Mouse (Mus musculus) neural tube, embryonic 15.5 days (tissue): ENCODE measurements around the gene Tlr5. TPM values are rescaled to one million over a fixed set of nuclear protein-coding genes. Genes with fewer than 3 reads are reported as not detected.
A peak's percentile ranks its signal among the peaks of the same experiment; 100 is the strongest.

ENCODE experiments used
- ATAC-seq: fragments of 200-750 bp; cut with Nextera tagmentation; 2 replicates; pipeline ENCODE4 v1.8.0; 2017; ENCODE audit warnings: mild to moderate bottlenecking, moderate TSS enrichment, moderate library complexity; ENCODE audit not compliant: low FRiP score
- H3K27ac ChIP-seq: fragments of 300-500 bp; sonication (generic); replicated peaks from 2 replicates; pipeline ENCODE4 v1.5.1; 2015; ENCODE audit warnings: mild to moderate bottlenecking, inconsistent platforms
- H3K27me3 ChIP-seq: fragments of 300-500 bp; sonication (generic); replicated peaks from 2 replicates; pipeline ENCODE4 v1.6.1; 2015; ENCODE audit warnings: inconsistent platforms
- H3K36me3 ChIP-seq: fragments of 300-500 bp; sonication (generic); 2 replicates; pipeline ENCODE4 v1.6.1; 2015; ENCODE audit warnings: inconsistent platforms
- H3K4me1 ChIP-seq: fragments of 300-500 bp; sonication (generic); 2 replicates; pipeline ENCODE4 v1.6.1; 2015; ENCODE audit warnings: inconsistent platforms
- H3K4me2 ChIP-seq: fragments of 300-500 bp; sonication (generic); 2 replicates; pipeline ENCODE4 v1.6.1; 2015; ENCODE audit warnings: inconsistent platforms, mild to moderate bottlenecking, moderate library complexity
- H3K4me3 ChIP-seq: fragments of 300-500 bp; sonication (generic); replicated peaks from 2 replicates; pipeline ENCODE4 v1.5.1; 2015; ENCODE audit warnings: mild to moderate bottlenecking, inconsistent platforms
- H3K9ac ChIP-seq: fragments of 300-500 bp; sonication (generic); replicated peaks from 2 replicates; pipeline ENCODE4 v1.6.1; 2015; ENCODE audit warnings: mild to moderate bottlenecking, inconsistent platforms
- H3K9me3 ChIP-seq: fragments of 300-500 bp; sonication (generic); replicated peaks from 2 replicates; pipeline ENCODE4 v1.6.1; 2016; ENCODE audit warnings: inconsistent platforms
- WGBS: fragments of 180-500 bp; shearing (Covaris S2); methylation state at CpG from one replicate; pipeline ENCODE4 v1.1.7; 2015; ENCODE audit warnings: mixed read lengths; 5-methylcytosine and 5-hydroxymethylcytosine counted together
- polyA plus RNA-seq: library from polyadenylated mRNA; unstranded; fragments of >200 nt; fragmentation: Nextera tagmentation; extraction: Ambion mirVana; gene quantifications from 2 replicates; pipeline ENCODE4 v1.2.1, GENCODE M21; 2015

The Tlr5 gene
- polyA plus RNA-seq, 1 experiment from 2014 or later, result 0.36 TPM

GRCm38 (mm10) chr1:182927878-182928851 is 26.4 kb upstream of the Tlr5 start:
- Histone ChIP-seq H3K4me1 (0 out of 2 replicates have a peak, but pooled peaks cover 7% of the 10 kb centered on the region), H3K9ac (no peak overlapping the region), H3K27ac (no peak overlapping the region), H3K36me3 (no peaks in the 10 kb centered on the region), H3K27me3 (no peaks in the 10 kb centered on the region), H3K4me2 (no peak overlapping the region), H3K4me3 (no peak overlapping the region), H3K9me3 (no peaks in the 10 kb centered on the region)
- ATAC-seq, result no peak
- 71% methylated on average over 19 of the region's 19 CpGs for WGBS

GRCm38 (mm10) chr1:182935469-182935868 is 19.1 kb upstream of the Tlr5 start:
- Histone ChIP-seq H3K9me3 (no peaks in the 10 kb centered on the region), H3K4me3 (no peak overlapping the region), H3K27ac (no peak overlapping the region), H3K9ac (no peak overlapping the region), H3K4me2 (no peak overlapping the region), H3K27me3 (no peaks in the 10 kb centered on the region), H3K4me1 (no peaks in the 10 kb centered on the region), H3K36me3 (no peaks in the 10 kb centered on the region)
- no peak for ATAC-seq
- 52% methylated on average over 6 of the region's 6 CpGs for WGBS

GRCm38 (mm10) chr1:182937486-182938120 is 17.0 kb upstream of the Tlr5 start:
- Histone ChIP-seq H3K4me2 (no peak overlapping the region), H3K27me3 (no peaks in the 10 kb centered on the region), H3K9me3 (no peaks in the 10 kb centered on the region), H3K4me3 (no peak overlapping the region), H3K36me3 (no peaks in the 10 kb centered on the region), H3K27ac (no peak overlapping the region), H3K4me1 (peaks cover 5% of the 10 kb centered on the region), H3K9ac (no peak overlapping the region)
- no peak for ATAC-seq
- 42% methylated on average over 10 of the region's 10 CpGs for WGBS

- Histone ChIP-seq H3K4me3 (no peak overlapping the region), H3K27ac (no peak overlapping the region), H3K4me2 (no peak overlapping the region), H3K9me3 (no peaks in the 10 kb centered on the region), H3K36me3 (no peaks in the 10 kb centered on the region), H3K4me1 (peaks cover 5% of the 10 kb centered on the region), H3K27me3 (no peaks in the 10 kb centered on the region), H3K9ac (no peak overlapping the region)
- 46% methylated on average over 2 of the region's 2 CpGs for WGBS
- ATAC-seq, result no peak; the same call in 1 of the 2 replicates
Observed at GRCm38 (mm10) chr1:182941921-182942320, 12.7 kb upstream of the Tlr5 start.

GRCm38 (mm10) chr1:182943911-182944310 is 10.7 kb upstream of the Tlr5 start:
- WGBS, result 89% methylated on average over 3 of the region's 3 CpGs
- Histone ChIP-seq H3K4me1 (peaks cover 5% of the 10 kb centered on the region), H3K9me3 (no peaks in the 10 kb centered on the region), H3K27ac (no peak overlapping the region), H3K9ac (no peak overlapping the region), H3K27me3 (no peaks in the 10 kb centered on the region), H3K4me3 (no peak overlapping the region), H3K4me2 (no peak overlapping the region), H3K36me3 (no peaks in the 10 kb centered on the region)
- ATAC-seq, result no peak

- H3K9me3 ChIP-seq, result no peaks in the 10 kb centered on the region
- 84% methylated on average over 5 of the region's 5 CpGs for WGBS
- peaks cover 5% of the 10 kb centered on the region for H3K4me1 ChIP-seq
- H3K36me3 ChIP-seq, result no peaks in the 10 kb centered on the region
- H3K4me3 ChIP-seq, result no peak overlapping the region
- H3K4me2 ChIP-seq, result no peak overlapping the region
- no peak overlapping the region for H3K9ac ChIP-seq
- no peak for ATAC-seq
- no peaks in the 10 kb centered on the region for H3K27me3 ChIP-seq
- no peak overlapping the region for H3K27ac ChIP-seq
Observed at GRCm38 (mm10) chr1:182944638-182945037, 9.9 kb upstream of the Tlr5 start.

- H3K9ac ChIP-seq, result no peak overlapping the region
- ATAC-seq, result no peak
- no peaks in the 10 kb centered on the region for H3K9me3 ChIP-seq
- WGBS, result 77% methylated on average over 6 of the region's 6 CpGs
- no peaks in the 10 kb centered on the region for H3K36me3 ChIP-seq
- H3K27ac ChIP-seq, result no peak overlapping the region
- no peaks in the 10 kb centered on the region for H3K27me3 ChIP-seq
- no peak overlapping the region for H3K4me2 ChIP-seq
- peaks cover 5% of the 10 kb centered on the region for H3K4me1 ChIP-seq
- H3K4me3 ChIP-seq, result no peak overlapping the region
Observed at GRCm38 (mm10) chr1:182945561-182945960, 9.0 kb upstream of the Tlr5 start.

- H3K27ac ChIP-seq, result no peak overlapping the region
- peaks cover 17% of the 10 kb centered on the region for H3K4me1 ChIP-seq
- H3K4me2 ChIP-seq, result no peak overlapping the region
- H3K9ac ChIP-seq, result no peak overlapping the region
- no peaks in the 10 kb centered on the region for H3K27me3 ChIP-seq
- WGBS, result 72% methylated on average over 9 of the region's 9 CpGs
- no peaks in the 10 kb centered on the region for H3K36me3 ChIP-seq
- H3K9me3 ChIP-seq, result no peaks in the 10 kb centered on the region
- H3K4me3 ChIP-seq, result no peak overlapping the region
- no peak for ATAC-seq
Observed at GRCm38 (mm10) chr1:182951298-182951697, 3.3 kb upstream of the Tlr5 start.

GRCm38 (mm10) chr1:182953165-182953564 is 1.4 kb upstream of the Tlr5 start:
- no peak for ATAC-seq
- Histone ChIP-seq H3K36me3 (no peaks in the 10 kb centered on the region), H3K9ac (no peak overlapping the region), H3K27me3 (no peaks in the 10 kb centered on the region), H3K27ac (no peak overlapping the region), H3K4me3 (no peak overlapping the region), H3K4me2 (no peak overlapping the region), H3K4me1 (peaks cover 17% of the 10 kb centered on the region), H3K9me3 (no peaks in the 10 kb centered on the region)
- WGBS, result 34% methylated on average over 3 of the region's 3 CpGs

GRCm38 (mm10) chr1:182953667-182954066 is 921 bp upstream of the Tlr5 start:
- H3K4me2 ChIP-seq, result no peak overlapping the region
- H3K27me3 ChIP-seq, result no peaks in the 10 kb centered on the region
- H3K9ac ChIP-seq, result no peak overlapping the region
- H3K4me1 ChIP-seq, result peaks cover 19% of the 10 kb centered on the region
- no peak for ATAC-seq
- H3K9me3 ChIP-seq, result no peaks in the 10 kb centered on the region
- no peaks in the 10 kb centered on the region for H3K36me3 ChIP-seq
- no peak overlapping the region for H3K4me3 ChIP-seq
- no peak overlapping the region for H3K27ac ChIP-seq
- whole genome bisulfite sequencing, result 84% methylated on average over 4 of the region's 4 CpGs

GRCm38 (mm10) chr1:182955047-182955620 is 546 bp downstream of the Tlr5 start:
- WGBS, result 12% methylated on average over 15 of the region's 15 CpGs
- Histone ChIP-seq H3K4me2 (peak overlapping the region; percentile 60), H3K27me3 (no peaks in the 10 kb centered on the region), H3K9ac (peak overlapping the region; percentile 11; the same call in 1 of the 2 replicates), H3K9me3 (no peaks in the 10 kb centered on the region), H3K4me1 (peaks cover 33% of the 10 kb centered on the region), H3K36me3 (no peaks in the 10 kb centered on the region), H3K4me3 (peak overlapping the region; percentile 31), H3K27ac (no peak overlapping the region)
- ATAC-seq, result no peak
